ENCODE assay signal across 9 mouse cellular contexts in genomic region chr7:35035141-35035553, GRCm38 (mm10). TPM values are rescaled to one million over a fixed set of nuclear protein-coding genes. Genes with fewer than 3 reads are reported as not detected.
A peak's percentile ranks its signal among the peaks of the same experiment; 100 is the strongest.
DNase-seq lines count a peak whose midpoint lies in the region; ATAC-seq and TF ChIP-seq lines count a peak whose summit lies in the region.
"Had no signal": no experiment of that assay in that cellular context is flagged by ENCODE, and none has a peak within 500 bp of the region (broad histone marks: within the 10 kb centered on the region; RNA-seq: fewer than 3 reads in every experiment).

No protein-coding gene starts in this region.

- no peak overlapping the region for H3K9ac ChIP-seq in heart, adult 2 months (ENCODE audit: low read depth, low read length)
- H3K9ac ChIP-seq in hindbrain, embryonic 15.5 days = no peak overlapping the region
- H3K9ac ChIP-seq: midbrain, embryonic 12.5 days had no signal

- H3K36me3 ChIP-seq in heart, adult 2 months (ENCODE audit: control insufficient read depth, insufficient read depth, low read length) = no peaks in the 10 kb centered on the region
- peaks cover 52% of the 10 kb centered on the region for H3K36me3 ChIP-seq in heart, embryonic 10.5 days
- no peaks in the 10 kb centered on the region for H3K36me3 ChIP-seq in hindbrain, embryonic 15.5 days

- peak overlapping the region; percentile 43; the same call in 1 of the 2 replicates for H3K27ac ChIP-seq in heart, adult 2 months
- H3K27ac ChIP-seq in heart, embryonic 10.5 days = no peak overlapping the region
- H3K27ac ChIP-seq in hindbrain, embryonic 15.5 days (replicated peaks) = peak overlapping the region; percentile 61
- H3K27ac ChIP-seq: midbrain, embryonic 12.5 days had no signal

- intact Hi-C loops in heart, adult 2 months (cut with DNase I) = no loop called here

- peak; percentile 41 to 47 for DNase-seq in heart, adult 2 months
- no peak for DNase-seq in heart, embryonic 10.5 days (ENCODE audit: low spot score)
- DNase-seq in Patski (ENCODE audit: low read depth, low spot score) = no peak
- DNase-seq in lung, postnatal 10 days = peak; percentile 74
- no peak for DNase-seq in testis, postnatal 10 days (ENCODE audit: low spot score)
- no peak for DNase-seq in B cell, adult 2 months
- DNase-seq in layer of hippocampus, postnatal 36 days = no peak

- H3K9me3 ChIP-seq in heart, embryonic 10.5 days = no peaks in the 10 kb centered on the region
- no peaks in the 10 kb centered on the region for H3K9me3 ChIP-seq in hindbrain, embryonic 15.5 days
- H3K9me3 ChIP-seq: midbrain, embryonic 12.5 days had no signal

- POLR2A ChIA-PET in Patski (lab: Charles Lee) = interaction anchor here (1.4 kb wide), 1 partner anchor 10 kb away, joined by 3 read pairs; no protein-coding TSS in a partner anchor

- CTCF ChIA-PET in Patski (lab: Charles Lee) = interaction anchor here (0.9 to 4.1 kb wide), 5 partner anchors 10 to 135 kb away, joined by 3 to 19 read pairs (median 3); no protein-coding TSS in a partner anchor

- in situ Hi-C loops in Patski (cut with MboI; ENCODE audit: low pct_unique_long_range_greater_than_20kb) = loop anchor here (5.0 kb wide), 1 partner anchor 137 kb away; no protein-coding TSS in a partner anchor

- no peak overlapping the region for H3K4me3 ChIP-seq in heart, adult 2 months
- no peak overlapping the region for H3K4me3 ChIP-seq in heart, embryonic 10.5 days
- no peak overlapping the region for H3K4me3 ChIP-seq in hindbrain, embryonic 15.5 days
- H3K4me3 ChIP-seq: midbrain, embryonic 12.5 days had no signal

- H3K27me3 ChIP-seq in heart, adult 2 months (ENCODE audit: control insufficient read depth, insufficient read depth, low read length) = no peaks in the 10 kb centered on the region
- H3K27me3 ChIP-seq in heart, embryonic 10.5 days (ENCODE audit: insufficient read depth, poor library complexity, severe bottlenecking) = no peaks in the 10 kb centered on the region
- no peaks in the 10 kb centered on the region for H3K27me3 ChIP-seq in Patski
- no peaks in the 10 kb centered on the region for H3K27me3 ChIP-seq in hindbrain, embryonic 15.5 days
- H3K27me3 ChIP-seq: midbrain, embryonic 12.5 days had no signal

- WGBS in heart, adult 2 months = 30% methylated on average over 6 of the region's 6 CpGs
- 42% methylated on average over 6 of the region's 6 CpGs for WGBS in heart, embryonic 10.5 days
- 14% methylated on average over 6 of the region's 6 CpGs for WGBS in hindbrain, embryonic 15.5 days

- no peaks in the 10 kb centered on the region for H3K79me2 ChIP-seq in heart, adult 2 months (replicated peaks; ENCODE audit: control insufficient read depth, insufficient read depth, low read length)

- H3K4me1 ChIP-seq in heart, adult 2 months (ENCODE audit: control insufficient read depth, insufficient read depth, low read length) = peaks cover 20% of the 10 kb centered on the region
- H3K4me1 ChIP-seq in heart, embryonic 10.5 days = peaks cover 5% of the 10 kb centered on the region
- peaks cover 34% of the 10 kb centered on the region for H3K4me1 ChIP-seq in hindbrain, embryonic 15.5 days (replicated peaks)

- TF ChIP-seq EP300 in heart, adult 2 months (IDR thresholded peaks at IDR 0.05; ENCODE audit: insufficient read depth, low read depth, low read length) = 0 out of 2 replicates have a peak, but pooled peaks have one; percentile 22

- ATAC-seq in Patski = peak; percentile 10
- peak; percentile 32 for ATAC-seq in hindbrain, embryonic 15.5 days (ENCODE audit: low FRiP score, low read depth)

- no peak for TF ChIP-seq CTCF in heart, adult 2 months (IDR thresholded peaks at IDR 0.05)
- no peak for TF ChIP-seq CTCF in Patski (IDR thresholded peaks at IDR 0.05)

- H3K4me2 ChIP-seq in hindbrain, embryonic 15.5 days = no peak overlapping the region
- H3K4me2 ChIP-seq: midbrain, embryonic 12.5 days had no signal

- TF ChIP-seq POLR2A in heart, adult 2 months (IDR thresholded peaks at IDR 0.05; ENCODE audit: insufficient read depth, low read depth, low read length) = no peak

RNA-seq across cellular contexts. Expression of gene Cebpg, which starts 21.2 kb away (rescaled TPM):
- 10 to 100 TPM; 21.9 to 26.1 TPM for total RNA-seq in heart, adult 2 months (2021)
- polyA plus RNA-seq in heart, adult 2 months (2012; rRNA removed) = 6.0 and 8.1 TPM in 2 replicates
- 17.5 and 29.3 TPM in 2 replicates for polyA plus RNA-seq in heart, embryonic 10.5 days (2016; fragmentation: Nextera tagmentation; extraction: Ambion mirVana)
- 30.2 TPM for polyA plus RNA-seq in Patski (2021)
- polyA plus RNA-seq in hindbrain, embryonic 15.5 days (2015; fragmentation: Nextera tagmentation; extraction: Ambion mirVana) = 30.5 and 33.3 TPM in 2 replicates
- total RNA-seq in layer of hippocampus, postnatal 36 days (2021) = 10 to 100 TPM; 34.3 to 35.9 TPM

Comparison
In these comparisons a context has a peak if more than half of its experiments do, and no peak if none do; other contexts are left out.
1. DNase-seq: peak in heart, adult 2 months (2 of 2) and lung, postnatal 10 days (single experiment); none in heart, embryonic 10.5 days (single experiment), Patski (single experiment), testis, postnatal 10 days (single experiment), B cell, adult 2 months (0 of 2) and layer of hippocampus, postnatal 36 days (0 of 2).